Mouse (Mus musculus): ENCODE measurements around the gene Sfmbt1. TPM values are rescaled to one million over a fixed set of nuclear protein-coding genes. Genes with fewer than 3 reads are reported as not detected.
A peak's percentile ranks its signal among the peaks of the same experiment; 100 is the strongest.

The Sfmbt1 gene
- 15.3 and 15.5 TPM in 2 replicates for polyA plus RNA-seq (2015; fragmentation: Nextera tagmentation; extraction: Ambion mirVana)

GRCm38 (mm10) chr14:30714799-30715617 lies at the start of gene Sfmbt1:
Gene Sfmbt1 (plus strand): TSS chr14:30714849.
- 2% methylated on average over 81 of the region's 87 CpGs for WGBS
- H3K9ac ChIP-seq, result peak within 1 kb of the TSS; percentile 92
- peak; percentile 51 for ATAC-seq (ENCODE audit: low FRiP score, low read depth)
- H3K4me3 ChIP-seq, result peak within 1 kb of the TSS; percentile 89
- no peaks in the 10 kb centered on the region for H3K36me3 ChIP-seq
- peak within 1 kb of the TSS; percentile 82 for H3K4me2 ChIP-seq (replicated peaks)
- H3K4me1 ChIP-seq, result peaks cover 4% of the 10 kb centered on the region
- H3K9me3 ChIP-seq, result no peaks in the 10 kb centered on the region
- H3K27me3 ChIP-seq, result peaks cover 18% of the 10 kb centered on the region
- H3K27ac ChIP-seq, result peak within 1 kb of the TSS; percentile 91

- H3K4me1 ChIP-seq, result no peaks in the 10 kb centered on the region
- no peak overlapping the region for H3K4me3 ChIP-seq
- H3K36me3 ChIP-seq, result peaks cover 90% of the 10 kb centered on the region
- 70% methylated on average over 3 of the region's 3 CpGs for WGBS
- H3K4me2 ChIP-seq (replicated peaks), result no peak overlapping the region
- ATAC-seq (ENCODE audit: low FRiP score, low read depth), result no peak
- no peak overlapping the region for H3K9ac ChIP-seq
- H3K27me3 ChIP-seq, result no peaks in the 10 kb centered on the region
- H3K9me3 ChIP-seq, result no peaks in the 10 kb centered on the region
- H3K27ac ChIP-seq, result no peak overlapping the region
These were observed 48.6 kb upstream of the Sfmbt1 start for GRCm38 (mm10) chr14:30666061-30666460.

- ATAC-seq (ENCODE audit: low FRiP score, low read depth), result no peak
- H3K4me3 ChIP-seq, result no peak overlapping the region
- no peak overlapping the region for H3K27ac ChIP-seq
- H3K4me1 ChIP-seq, result no peaks in the 10 kb centered on the region
- no peak overlapping the region for H3K4me2 ChIP-seq (replicated peaks)
- H3K9ac ChIP-seq, result no peak overlapping the region
- H3K27me3 ChIP-seq, result no peaks in the 10 kb centered on the region
- 84% methylated on average over 4 of the region's 4 CpGs for WGBS
- H3K36me3 ChIP-seq, result peaks cover 85% of the 10 kb centered on the region
- H3K9me3 ChIP-seq, result no peaks in the 10 kb centered on the region
These were observed 48.0 kb upstream of the Sfmbt1 start for GRCm38 (mm10) chr14:30666604-30667003.

- Histone ChIP-seq H3K4me1 (no peaks in the 10 kb centered on the region), H3K4me2 (replicated peaks) (no peak overlapping the region), H3K4me3 (no peak overlapping the region), H3K9me3 (no peaks in the 10 kb centered on the region), H3K9ac (no peak overlapping the region; the same call in 1 of the 2 replicates), H3K36me3 (peaks cover 82% of the 10 kb centered on the region), H3K27me3 (no peaks in the 10 kb centered on the region), H3K27ac (no peak overlapping the region)
- no peak for ATAC-seq (ENCODE audit: low FRiP score, low read depth)
- 92% methylated on average over 6 of the region's 6 CpGs for WGBS
These were observed 44.5 kb upstream of the Sfmbt1 start for GRCm38 (mm10) chr14:30670161-30670560.

- Histone ChIP-seq H3K27ac (no peak overlapping the region), H3K4me3 (no peak overlapping the region), H3K27me3 (no peaks in the 10 kb centered on the region), H3K9ac (no peak overlapping the region), H3K4me1 (no peaks in the 10 kb centered on the region), H3K4me2 (replicated peaks) (no peak overlapping the region), H3K9me3 (no peaks in the 10 kb centered on the region), H3K36me3 (peaks cover 80% of the 10 kb centered on the region)
- no peak for ATAC-seq (ENCODE audit: low FRiP score, low read depth)
- WGBS, result 67% methylated on average over 15 of the region's 15 CpGs
These were observed 43.3 kb upstream of the Sfmbt1 start for GRCm38 (mm10) chr14:30671095-30671985.

- H3K4me1 ChIP-seq, result no peaks in the 10 kb centered on the region
- ATAC-seq (ENCODE audit: low FRiP score, low read depth), result peak; percentile 77; the same call in 1 of the 2 replicates
- H3K27me3 ChIP-seq, result no peaks in the 10 kb centered on the region
- H3K4me3 ChIP-seq, result no peak overlapping the region
- no peaks in the 10 kb centered on the region for H3K9me3 ChIP-seq
- H3K36me3 ChIP-seq, result peaks cover 80% of the 10 kb centered on the region
- H3K27ac ChIP-seq, result no peak overlapping the region
- 12% methylated on average over 3 of the region's 3 CpGs for WGBS
- H3K4me2 ChIP-seq (replicated peaks), result no peak overlapping the region
- H3K9ac ChIP-seq, result no peak overlapping the region
These were observed 42.7 kb upstream of the Sfmbt1 start for GRCm38 (mm10) chr14:30671986-30672312.

GRCm38 (mm10) chr14:30674947-30675346 lies 39.7 kb upstream of the Sfmbt1 start:
- Histone ChIP-seq H3K9me3 (no peaks in the 10 kb centered on the region), H3K27me3 (no peaks in the 10 kb centered on the region), H3K4me1 (no peaks in the 10 kb centered on the region), H3K9ac (no peak overlapping the region), H3K4me3 (no peak overlapping the region), H3K36me3 (peaks cover 81% of the 10 kb centered on the region), H3K4me2 (replicated peaks) (no peak overlapping the region), H3K27ac (no peak overlapping the region)
- 74% methylated on average over 6 of the region's 6 CpGs for WGBS
- no peak for ATAC-seq (ENCODE audit: low FRiP score, low read depth)

GRCm38 (mm10) chr14:30682131-30682530 lies 32.5 kb upstream of the Sfmbt1 start:
- H3K27me3 ChIP-seq, result no peaks in the 10 kb centered on the region
- no peak for ATAC-seq (ENCODE audit: low FRiP score, low read depth)
- no peak overlapping the region for H3K27ac ChIP-seq
- H3K9ac ChIP-seq, result no peak overlapping the region
- no peaks in the 10 kb centered on the region for H3K9me3 ChIP-seq
- H3K4me1 ChIP-seq, result no peaks in the 10 kb centered on the region
- WGBS, result 90% methylated on average over 3 of the region's 3 CpGs
- peaks cover 81% of the 10 kb centered on the region for H3K36me3 ChIP-seq
- no peak overlapping the region for H3K4me2 ChIP-seq (replicated peaks)
- H3K4me3 ChIP-seq, result no peak overlapping the region

- H3K9me3 ChIP-seq, result no peaks in the 10 kb centered on the region
- no peak for ATAC-seq (ENCODE audit: low FRiP score, low read depth)
- H3K9ac ChIP-seq, result no peak overlapping the region
- no peaks in the 10 kb centered on the region for H3K4me1 ChIP-seq
- H3K4me2 ChIP-seq (replicated peaks), result no peak overlapping the region
- no peak overlapping the region for H3K4me3 ChIP-seq
- WGBS, result 95% methylated on average over 3 of the region's 3 CpGs
- H3K27ac ChIP-seq, result no peak overlapping the region
- no peaks in the 10 kb centered on the region for H3K27me3 ChIP-seq
- peaks cover 45% of the 10 kb centered on the region for H3K36me3 ChIP-seq
These were observed 24.0 kb upstream of the Sfmbt1 start for GRCm38 (mm10) chr14:30690685-30691084.

GRCm38 (mm10) chr14:30692439-30692838 lies 22.2 kb upstream of the Sfmbt1 start:
- no peak overlapping the region for H3K4me2 ChIP-seq (replicated peaks)
- peaks cover 32% of the 10 kb centered on the region for H3K36me3 ChIP-seq
- no peak overlapping the region for H3K9ac ChIP-seq
- ATAC-seq (ENCODE audit: low FRiP score, low read depth), result no peak
- WGBS, result 80% methylated on average over 6 of the region's 6 CpGs
- no peak overlapping the region for H3K27ac ChIP-seq
- no peak overlapping the region for H3K4me3 ChIP-seq
- H3K4me1 ChIP-seq, result no peaks in the 10 kb centered on the region
- H3K27me3 ChIP-seq, result no peaks in the 10 kb centered on the region
- no peaks in the 10 kb centered on the region for H3K9me3 ChIP-seq

GRCm38 (mm10) chr14:30694786-30695185 lies 19.9 kb upstream of the Sfmbt1 start:
- 93% methylated on average over 2 of the region's 2 CpGs for WGBS

GRCm38 (mm10) chr14:30695609-30696008 lies 19.0 kb upstream of the Sfmbt1 start:
- Histone ChIP-seq H3K9me3 (no peaks in the 10 kb centered on the region), H3K4me1 (no peaks in the 10 kb centered on the region), H3K4me3 (no peak overlapping the region), H3K9ac (no peak overlapping the region), H3K4me2 (replicated peaks) (no peak overlapping the region), H3K36me3 (peaks cover 11% of the 10 kb centered on the region), H3K27ac (no peak overlapping the region), H3K27me3 (no peaks in the 10 kb centered on the region)
- 56% methylated on average over 4 of the region's 4 CpGs for WGBS
- no peak for ATAC-seq (ENCODE audit: low FRiP score, low read depth)

More at GRCm38 (mm10) chr14:30694786-30695185, 19.9 kb upstream of the Sfmbt1 start:
- Histone ChIP-seq H3K4me3 (no peak overlapping the region), H3K9ac (no peak overlapping the region), H3K36me3 (peaks cover 20% of the 10 kb centered on the region), H3K4me1 (no peaks in the 10 kb centered on the region), H3K27me3 (no peaks in the 10 kb centered on the region), H3K4me2 (replicated peaks) (no peak overlapping the region), H3K27ac (no peak overlapping the region), H3K9me3 (no peaks in the 10 kb centered on the region)
- ATAC-seq (ENCODE audit: low FRiP score, low read depth), result no peak

Data from limb, embryonic 13.5 days (tissue).